Mouse (Mus musculus): ENCODE measurements at regions not wholly inside any gene's neighbourhood (a gene's known extent, or its start where the extent isn't known, plus 50 kb on each side); places are given as distances from the start of the nearest gene placed in this dataset.
A peak's percentile ranks its signal among the peaks of the same experiment; 100 is the strongest.

DNA sequence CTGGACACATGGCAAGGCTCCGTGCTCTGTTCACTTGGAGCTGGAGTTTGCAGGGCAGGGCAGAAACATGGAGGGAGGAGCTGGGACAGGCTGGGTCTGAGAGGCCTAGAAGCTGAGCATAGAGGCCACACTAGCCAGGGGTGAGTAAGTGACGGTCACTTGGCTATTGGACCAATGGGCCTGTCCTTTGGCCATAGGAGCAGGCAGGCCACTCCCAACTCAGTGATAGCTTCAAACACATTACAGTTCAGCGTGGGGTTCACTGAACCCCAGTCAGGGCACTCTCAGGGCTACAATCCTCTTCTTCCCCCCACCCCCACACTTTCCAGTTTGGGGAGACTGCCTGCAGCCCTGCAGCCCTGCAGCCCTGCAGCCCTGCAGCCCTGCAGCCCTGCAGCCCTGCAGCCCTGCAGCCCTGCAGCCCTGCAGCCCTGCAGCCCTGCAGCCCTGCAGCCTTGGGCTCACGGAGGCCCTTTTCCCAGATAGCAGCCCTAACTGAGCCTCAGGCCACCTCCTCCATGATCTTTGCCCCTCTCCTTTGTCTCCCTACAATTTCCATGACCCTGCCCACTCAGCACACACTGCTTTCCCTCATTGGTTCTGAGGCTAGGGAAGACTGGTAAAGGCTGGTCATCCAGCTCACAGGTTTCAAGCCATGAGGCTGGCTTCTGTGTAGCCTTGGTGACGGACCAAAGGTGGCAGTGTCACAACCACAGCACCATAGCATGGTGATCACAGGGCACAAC, 285.3 kb downstream of the Cdh26 start:
- DNase-seq (ENCODE audit: low spot score): no peak

DNA sequence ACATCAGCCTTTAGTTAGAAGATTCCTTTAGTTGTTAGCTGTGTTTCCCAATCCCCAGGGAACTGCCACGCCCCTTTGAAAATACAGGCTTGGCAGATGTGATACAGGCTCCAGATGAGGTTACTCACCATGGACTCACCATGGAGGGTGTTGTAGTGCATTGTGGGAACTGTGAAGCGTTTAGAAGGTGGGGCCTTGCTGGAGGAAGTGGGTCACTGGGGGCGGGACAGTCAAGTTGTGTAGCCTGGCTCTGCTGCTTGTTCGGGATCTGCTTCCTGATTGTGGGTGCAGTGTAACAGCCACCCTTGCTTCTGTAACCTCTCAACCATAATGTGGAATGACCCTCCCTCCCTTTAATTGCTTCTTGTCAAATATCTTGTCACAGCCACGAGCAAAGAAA, 287.7 kb downstream of the Cdh26 start:
- no peak for DNase-seq (ENCODE audit: low spot score)

DNA sequence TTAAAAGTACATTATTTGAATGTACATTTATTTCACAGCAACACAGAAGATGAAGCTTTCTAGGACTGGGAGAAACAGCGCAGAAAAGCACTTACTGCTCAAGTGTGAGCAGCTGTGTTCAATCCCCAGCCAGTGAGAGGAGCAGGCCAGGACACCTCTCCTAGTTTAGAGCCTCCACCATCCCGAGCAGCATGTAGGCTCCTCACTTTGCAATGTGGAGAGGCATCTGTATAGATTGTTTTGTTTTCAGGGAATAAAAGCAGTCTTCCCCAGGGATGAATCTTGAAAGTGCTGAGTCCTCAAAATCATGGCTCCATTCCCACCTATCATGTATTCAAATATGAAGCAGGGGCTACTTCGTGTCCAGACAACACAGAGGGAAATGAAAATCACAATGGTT, 293.1 kb downstream of the Cdh26 start:
- no peak for DNase-seq (ENCODE audit: low spot score)

DNA sequence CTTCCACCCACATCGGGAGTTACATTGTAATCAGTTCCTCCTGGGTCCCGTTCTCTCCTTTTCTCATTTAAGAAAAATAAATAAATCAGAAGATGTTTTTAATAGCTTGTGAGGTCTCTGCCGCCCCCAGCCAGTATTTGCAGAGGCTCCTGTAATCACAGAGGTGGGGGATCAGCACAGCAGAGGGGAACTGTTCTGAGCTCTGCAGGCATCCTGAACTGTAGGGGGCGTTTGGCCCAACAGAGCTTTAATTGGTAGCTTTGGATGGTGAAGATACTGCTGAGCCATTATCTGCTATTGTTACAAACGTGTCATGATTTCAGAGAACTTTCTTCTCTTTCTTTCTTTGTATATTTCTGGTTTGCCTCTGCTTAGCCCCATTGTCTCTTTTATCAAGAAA, 293.9 kb downstream of the Cdh26 start:
- DNase-seq (ENCODE audit: low spot score): no peak

DNA sequence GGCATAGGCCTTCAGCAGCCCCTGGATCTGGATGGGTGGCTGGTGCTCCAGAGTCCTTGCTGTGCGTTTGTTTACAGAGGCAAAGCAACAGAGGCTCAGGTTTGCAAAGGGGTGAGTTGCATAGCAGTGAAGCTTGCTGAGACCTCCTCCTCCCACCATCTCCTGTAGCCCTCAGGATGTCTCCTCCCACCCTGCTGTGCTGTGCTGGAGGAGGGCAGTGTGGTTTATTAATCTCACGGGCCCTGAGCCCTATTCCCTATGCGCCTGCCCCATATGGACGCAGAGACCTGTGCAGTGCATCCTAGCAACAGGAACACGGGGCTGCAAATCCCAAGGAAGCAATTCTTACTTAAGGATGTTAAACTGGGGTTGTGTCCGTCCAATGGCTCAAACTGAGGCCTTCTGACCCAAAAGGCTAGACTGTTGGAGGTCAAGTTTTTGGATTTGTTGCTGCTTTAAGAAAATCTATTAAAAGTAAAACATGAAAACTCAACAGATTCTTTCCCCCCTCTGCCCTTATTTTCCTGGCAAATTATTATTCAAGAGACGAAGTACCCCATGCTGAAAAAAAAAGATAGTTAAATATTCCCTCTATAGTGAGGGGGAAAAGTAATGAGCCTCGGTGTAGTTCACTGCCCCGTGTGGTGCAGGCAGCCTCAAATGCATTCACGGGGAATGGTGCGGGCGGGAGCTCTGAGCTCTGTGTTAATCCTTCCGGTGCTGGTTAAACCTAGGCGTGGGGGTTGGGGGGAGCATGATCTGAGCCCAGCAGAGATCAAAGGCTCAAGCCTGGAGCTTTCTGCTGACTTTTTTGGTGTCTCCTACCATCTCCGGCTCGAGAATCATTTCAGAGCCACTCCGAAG, 297.8 kb downstream of the Cdh26 start:
- DNase-seq (ENCODE audit: low spot score): no peak

DNA sequence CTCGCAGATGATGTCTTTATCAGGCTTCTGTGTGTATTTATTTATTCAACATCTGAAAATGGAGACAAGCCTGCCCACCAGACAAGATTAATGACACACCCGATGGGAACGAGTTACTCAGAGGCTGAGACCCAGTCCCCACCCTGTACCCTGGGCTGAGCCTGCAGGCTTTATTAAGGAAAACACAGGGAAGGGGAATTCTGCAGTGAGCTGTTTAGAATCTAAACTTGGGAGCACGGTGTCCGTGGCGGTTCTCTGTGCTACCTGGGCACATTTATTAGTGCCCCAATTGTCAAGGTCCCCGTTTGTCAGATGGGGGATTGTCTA, 298.4 kb downstream of the Cdh26 start:
- DNase-seq (ENCODE audit: low spot score): no peak

DNA sequence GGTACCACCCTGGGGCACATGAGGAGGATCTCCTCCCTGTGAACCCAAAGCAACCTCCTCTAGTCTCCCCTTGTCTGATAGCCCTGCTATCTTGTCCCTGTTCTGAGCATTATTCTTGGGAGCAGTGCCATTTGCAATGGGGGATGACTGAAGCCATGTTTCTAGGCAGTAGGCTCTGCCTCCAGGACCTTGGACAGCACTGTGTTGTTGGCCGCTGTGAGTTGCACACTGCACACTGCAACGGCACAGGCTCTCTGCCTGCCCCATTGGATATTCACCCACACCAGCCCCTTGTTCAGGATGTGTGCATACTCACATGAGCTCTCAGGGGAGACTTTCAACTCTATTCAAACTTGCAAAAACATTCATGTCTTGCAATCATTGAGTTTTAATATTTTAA, 304.8 kb downstream of the Cdh26 start:
- peak; percentile 22 for DNase-seq (ENCODE audit: low spot score)

DNA sequence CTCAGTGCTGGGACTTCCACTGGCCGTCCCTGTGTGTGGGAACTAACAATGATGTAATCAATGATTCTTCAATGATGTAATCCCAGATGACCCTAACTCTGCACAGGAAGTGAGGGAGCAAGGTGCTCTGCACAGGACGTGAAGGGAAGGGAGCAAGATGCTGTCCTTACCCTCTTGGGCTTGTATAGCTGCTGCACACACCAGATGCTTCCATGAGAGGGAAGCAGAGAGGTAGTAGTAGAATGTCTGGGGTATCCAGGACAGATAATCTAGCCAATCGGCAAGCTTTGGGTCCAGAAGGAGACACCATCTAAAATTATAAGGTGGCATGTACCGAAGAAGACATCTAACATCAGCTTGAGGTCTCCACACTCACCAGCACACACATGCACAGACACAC, 314.3 kb downstream of the Cdh26 start:
- DNase-seq (ENCODE audit: low spot score): no peak

DNA sequence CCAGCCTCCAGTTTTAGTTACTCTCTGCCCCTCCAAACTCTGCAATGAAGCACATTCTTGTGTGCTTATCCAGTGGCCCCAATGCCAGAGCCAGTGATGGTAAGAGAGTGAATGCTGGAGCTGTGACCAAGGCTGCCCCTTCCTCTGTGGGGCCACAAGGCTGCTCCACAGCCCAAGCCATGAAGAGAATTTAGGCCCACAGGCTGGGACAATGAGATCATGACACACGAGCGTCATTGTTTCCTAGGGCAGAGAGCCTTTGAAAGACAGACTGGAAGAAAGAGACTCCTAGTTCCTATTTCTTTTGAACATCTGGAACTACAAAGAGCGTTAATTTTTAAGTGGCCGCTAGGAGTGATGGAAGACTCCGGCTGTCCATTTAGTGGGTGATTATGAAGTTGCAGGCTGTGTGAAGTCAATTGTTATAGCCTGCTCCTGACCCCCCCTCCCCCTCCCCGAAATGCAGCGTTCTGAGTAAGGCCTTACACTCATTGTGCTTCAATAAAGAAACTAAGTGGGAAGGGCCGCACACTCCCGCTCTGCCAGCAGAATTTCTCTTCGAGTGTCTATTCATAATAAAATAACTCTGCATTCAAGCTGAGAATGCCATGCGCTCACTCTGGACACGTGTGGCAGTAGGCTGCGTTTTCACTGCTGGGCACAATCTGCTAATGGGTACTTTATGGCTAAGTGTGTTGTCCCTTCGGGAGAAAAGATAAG, 315.1 kb downstream of the Cdh26 start:
- no peak for DNase-seq (ENCODE audit: low spot score)

DNA sequence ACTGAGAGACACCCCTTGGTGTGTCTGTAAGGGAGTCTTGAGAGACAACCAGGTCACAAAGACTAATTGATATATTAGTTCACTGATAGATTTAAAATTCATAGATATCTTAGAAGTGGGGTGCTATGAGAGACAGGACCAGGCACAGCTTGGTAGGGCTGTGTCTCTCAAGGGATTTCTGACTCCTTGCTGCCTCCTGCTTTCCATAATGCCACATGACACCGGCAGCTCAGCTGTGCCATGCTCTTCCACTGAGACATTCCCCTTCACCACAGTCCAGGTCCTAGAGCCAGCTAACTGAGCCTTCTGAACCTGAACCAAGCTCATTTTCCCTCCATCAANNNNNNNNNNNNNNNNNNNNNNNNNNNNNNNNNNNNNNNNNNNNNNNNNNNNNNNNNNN, 320.9 kb downstream of the Cdh26 start:
- no peak for DNase-seq (ENCODE audit: low spot score)

DNA sequence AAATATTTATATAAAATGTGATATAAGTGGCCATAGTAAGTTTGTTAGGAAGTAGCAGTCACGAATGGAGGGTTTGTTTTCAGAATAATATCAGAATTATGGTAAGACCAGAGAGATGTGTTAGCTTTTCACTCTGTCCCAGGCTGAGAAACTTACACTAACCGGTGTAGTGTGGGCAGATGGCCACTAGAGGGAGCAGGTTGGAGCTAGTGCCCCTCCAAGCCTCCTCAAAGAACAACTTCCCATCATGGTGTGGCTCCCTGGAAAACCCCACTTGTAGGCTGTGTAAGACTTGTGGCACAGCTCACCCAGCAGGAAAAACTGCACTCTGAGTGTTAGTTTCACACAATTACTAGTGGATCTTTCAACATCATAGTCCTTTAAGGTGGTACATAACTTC, 328.0 kb downstream of the Cdh26 start:
- DNase-seq (ENCODE audit: low spot score): peak; percentile 63

DNA sequence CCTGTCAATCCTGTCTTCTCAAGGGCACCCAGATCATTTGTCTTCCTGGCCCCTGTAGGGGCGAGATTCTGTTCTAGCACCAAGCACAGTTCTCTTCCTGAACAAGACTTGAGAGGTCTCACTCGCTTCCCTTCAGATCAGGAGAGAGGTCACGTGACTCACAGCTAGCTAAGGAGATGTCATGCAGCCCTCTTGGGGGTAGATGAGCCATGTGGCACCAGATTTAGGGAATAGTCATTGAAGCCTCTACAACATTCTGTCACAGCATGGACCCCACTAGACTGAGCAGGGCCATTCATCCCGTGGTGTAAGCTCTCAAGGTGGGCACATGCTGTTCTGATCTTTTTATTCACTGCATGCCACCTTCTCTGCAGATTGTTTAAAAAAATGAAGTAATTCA, 338.2 kb downstream of the Cdh26 start:
- no peak for DNase-seq (ENCODE audit: low spot score)

DNA sequence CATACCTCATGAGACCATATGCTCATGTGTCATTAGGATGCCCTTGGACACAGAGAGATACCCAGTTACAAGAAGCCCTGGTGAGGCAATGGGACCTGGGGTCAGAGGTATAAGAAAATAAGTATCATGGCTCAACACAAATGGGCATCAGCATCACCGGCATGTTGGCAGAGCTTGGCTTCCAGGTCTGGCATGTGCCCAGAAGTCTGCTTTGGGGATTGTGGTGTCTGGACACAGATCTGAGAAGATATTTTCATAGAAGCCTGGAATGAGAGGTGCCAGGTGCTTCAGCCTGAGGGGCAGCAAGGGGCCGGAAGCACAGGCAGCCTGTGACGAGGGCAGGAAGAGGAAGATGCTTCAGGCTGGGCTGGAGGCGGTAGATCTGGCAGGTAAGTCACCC, 338.7 kb downstream of the Cdh26 start:
- no peak for DNase-seq (ENCODE audit: low spot score)

DNA sequence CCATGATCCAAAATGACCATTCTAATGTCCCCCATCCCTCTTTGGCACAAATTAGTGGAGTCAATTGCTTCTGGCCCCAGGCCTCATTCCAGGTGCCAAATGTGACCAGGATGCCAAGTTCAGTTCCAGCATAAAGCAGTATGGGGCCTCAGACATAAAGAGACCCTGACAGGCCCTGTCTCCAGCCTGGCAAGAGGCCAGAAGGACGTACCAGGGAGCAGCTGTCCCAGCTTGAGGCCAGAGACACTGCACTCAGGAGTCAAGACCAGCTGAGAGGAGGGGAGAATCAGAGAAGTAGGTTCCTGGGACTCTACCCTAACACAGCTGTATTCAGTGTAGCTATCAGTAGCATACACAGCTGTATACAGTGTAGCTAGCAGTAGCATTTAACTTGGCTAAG, 341.1 kb downstream of the Cdh26 start:
- no peak for DNase-seq (ENCODE audit: low spot score)

DNA sequence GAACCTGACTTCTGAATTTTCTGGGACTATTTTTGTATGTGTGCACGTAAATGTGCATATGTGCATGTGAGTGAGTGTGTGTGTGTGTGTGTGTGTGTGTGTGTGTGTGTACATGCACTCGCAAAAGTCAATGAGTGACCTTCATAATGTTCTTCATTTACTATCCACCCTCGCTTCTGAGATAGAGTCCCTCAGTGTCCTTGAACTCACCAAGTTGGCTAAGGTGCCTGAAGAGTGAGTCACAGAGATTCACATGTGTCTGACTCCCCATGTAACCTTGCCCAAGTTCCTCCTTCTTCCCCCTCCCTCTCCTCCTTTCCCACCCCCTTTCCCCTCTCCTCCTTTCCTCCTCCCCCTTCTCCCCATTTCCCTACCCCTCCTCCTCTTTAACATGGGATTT, 341.6 kb downstream of the Cdh26 start:
- no peak for DNase-seq (ENCODE audit: low spot score)

DNA sequence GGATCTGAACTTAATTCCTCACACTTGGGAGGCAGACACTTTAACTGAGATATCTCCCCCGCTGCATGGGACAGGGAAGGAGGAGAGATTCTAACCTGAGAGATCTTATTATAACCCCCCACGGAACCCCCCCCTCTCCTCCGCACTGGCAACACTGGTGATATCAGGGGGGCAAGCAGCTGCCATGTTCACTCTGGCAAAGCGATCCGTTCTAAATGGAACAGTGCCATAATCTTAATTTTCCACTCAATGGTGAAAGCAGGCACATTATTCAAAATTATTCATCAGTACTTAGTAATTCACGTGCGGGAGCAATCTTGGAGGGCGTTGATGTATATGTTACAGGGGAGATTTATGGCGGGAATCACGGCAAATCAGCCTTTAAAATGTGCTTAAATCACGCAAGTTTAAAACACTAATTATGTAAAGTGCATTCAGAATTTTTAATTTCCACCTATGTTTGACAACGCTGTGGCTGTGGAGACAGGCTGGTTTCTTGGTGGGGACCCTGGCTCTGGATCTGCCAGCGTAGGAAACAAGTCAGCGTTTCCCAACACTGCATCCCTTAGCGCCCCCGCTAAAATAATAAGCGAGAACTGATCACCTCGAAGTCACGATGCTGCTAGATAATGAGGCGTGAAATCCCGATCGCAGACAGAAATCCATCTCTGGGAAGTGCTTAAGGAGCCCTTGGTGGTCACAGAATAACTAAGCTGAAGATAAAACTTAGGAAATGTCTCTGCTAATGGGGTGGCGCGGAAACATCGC, 354.7 kb downstream of the Cdh26 start:
- no peak for DNase-seq (ENCODE audit: low spot score)

DNA sequence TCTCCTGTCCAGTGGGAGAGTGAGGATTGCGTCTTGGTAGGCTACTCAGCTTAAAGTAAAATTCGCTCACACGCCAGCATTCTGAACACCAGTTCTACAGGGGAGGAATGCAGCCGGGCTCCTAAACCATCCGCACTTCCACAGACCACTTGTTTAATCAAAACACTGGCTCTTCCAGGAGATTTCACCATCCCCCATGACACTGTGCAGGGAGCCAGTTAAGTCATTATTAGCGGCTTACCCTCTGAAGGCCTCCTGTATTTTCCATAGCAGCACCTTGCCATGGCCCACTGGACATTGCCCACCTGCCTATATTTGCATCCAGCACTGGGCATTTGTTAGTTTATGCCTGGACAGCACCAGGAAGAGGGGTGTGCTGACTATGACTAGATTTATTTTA, 355.5 kb downstream of the Cdh26 start:
- no peak for DNase-seq (ENCODE audit: low spot score)

DNA sequence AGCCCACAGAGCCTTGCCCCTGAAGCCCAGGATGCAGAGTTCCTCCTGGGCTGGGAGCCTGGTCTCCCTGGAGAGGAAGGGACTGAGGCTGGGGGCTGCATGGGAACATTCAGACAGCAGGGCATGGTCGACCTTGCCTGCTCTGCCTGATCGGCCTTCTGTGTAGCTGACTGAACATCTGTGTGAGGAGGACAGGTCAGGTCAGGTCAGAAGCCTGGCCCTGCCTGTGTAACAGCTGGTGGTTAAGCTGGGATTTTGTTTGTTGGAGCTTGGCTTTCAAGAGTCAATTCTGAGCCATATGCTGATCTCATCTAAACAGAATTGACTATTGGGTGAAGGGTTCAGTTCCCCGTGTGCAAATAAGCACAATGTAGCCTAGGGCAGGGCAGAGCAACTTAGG, 365.5 kb downstream of the Cdh26 start:
- DNase-seq (ENCODE audit: low spot score): no peak

DNA sequence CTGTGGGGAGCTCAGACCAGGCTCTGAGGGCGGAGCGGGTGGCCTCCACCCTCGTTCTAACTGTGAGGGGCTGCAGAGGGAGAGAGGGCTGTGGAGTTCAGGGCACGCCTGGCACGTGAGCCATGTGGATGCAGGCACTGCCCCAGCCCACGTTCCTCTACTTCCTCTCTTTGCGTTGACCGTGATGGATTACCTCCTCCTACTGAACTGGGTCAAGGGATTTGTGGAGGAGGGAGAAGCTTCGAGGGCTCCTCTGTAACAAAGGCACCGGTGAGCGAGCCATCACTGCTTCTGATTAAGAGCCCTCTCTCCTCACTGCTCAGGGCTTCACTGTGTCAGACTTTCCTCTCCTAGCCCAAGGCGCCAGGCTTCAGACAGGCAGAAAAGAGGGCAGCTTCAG, 371.1 kb downstream of the Cdh26 start:
- DNase-seq (ENCODE audit: low spot score): no peak

DNA sequence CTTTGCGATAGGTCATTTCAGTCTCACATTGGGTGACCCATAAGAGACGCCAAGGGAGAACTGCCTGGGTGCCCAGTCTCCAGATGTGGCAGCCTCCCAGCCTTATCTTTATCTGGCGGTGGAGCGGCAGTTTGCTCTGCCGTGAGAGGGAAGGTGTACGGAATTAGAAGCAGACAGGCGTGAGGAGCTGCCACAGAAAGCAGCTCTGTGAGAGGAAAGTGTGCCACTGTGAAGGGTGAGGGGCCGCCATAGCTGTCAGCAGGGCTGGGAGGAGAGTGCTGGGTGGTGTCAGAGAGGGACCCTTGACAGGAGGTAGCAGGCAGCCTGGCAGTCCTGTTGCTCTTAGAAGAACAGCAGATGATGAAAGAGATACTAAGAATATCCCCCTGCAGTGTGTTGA, 375.0 kb downstream of the Cdh26 start:
- DNase-seq (ENCODE audit: low spot score): no peak

DNA sequence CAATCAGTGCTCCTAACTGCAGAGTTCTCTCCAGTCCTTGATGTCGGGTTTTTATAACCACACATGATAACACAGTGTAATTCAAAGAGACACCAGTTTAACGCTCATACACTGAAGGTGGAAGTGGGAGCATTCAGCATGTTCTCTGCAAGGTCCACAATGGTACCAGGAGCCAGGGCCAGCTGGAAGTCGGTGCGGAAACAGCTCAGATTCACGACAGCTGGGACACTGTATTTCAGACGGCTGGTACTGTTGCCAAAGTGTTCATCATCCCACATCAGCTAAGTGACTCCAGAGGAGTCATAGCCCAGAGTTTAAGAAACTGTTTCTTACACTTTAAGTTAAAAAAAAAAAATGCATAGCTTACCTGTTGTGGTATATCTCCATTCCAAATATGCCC, 391.2 kb downstream of the Cdh26 start:
- DNase-seq (ENCODE audit: low spot score): no peak

DNA sequence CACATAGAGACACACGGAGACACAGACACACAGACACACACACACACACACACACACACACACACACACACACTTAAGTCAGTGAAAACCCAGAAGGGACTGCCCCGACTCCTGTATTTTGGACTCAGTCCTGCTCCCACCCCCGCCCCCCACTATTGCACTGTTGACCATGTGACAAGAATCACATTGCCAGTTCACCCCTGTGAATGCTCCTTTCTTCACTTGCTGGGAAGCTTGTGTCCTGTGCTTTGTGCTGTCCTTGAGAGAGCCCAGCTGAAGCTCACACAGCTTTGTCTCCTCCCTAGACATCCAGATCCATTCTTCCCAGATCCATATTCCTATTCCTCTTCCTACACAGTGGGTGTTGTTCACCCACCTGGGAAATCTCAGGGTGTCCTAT, 400.0 kb downstream of the Cdh26 start:
- no peak for DNase-seq (ENCODE audit: low spot score)

All from ovary, postnatal 14 days (tissue).